Mouse (Mus musculus): Measurements from ENCODE around the gene Glyr1.

Gene Glyr1

GRCm38 (mm10) chr16:5012036-5013005, 37.3 kb downstream of the Glyr1 start:
- no peak for DNase-seq (ENCODE audit: low spot score in 2 of 2)

DNA sequence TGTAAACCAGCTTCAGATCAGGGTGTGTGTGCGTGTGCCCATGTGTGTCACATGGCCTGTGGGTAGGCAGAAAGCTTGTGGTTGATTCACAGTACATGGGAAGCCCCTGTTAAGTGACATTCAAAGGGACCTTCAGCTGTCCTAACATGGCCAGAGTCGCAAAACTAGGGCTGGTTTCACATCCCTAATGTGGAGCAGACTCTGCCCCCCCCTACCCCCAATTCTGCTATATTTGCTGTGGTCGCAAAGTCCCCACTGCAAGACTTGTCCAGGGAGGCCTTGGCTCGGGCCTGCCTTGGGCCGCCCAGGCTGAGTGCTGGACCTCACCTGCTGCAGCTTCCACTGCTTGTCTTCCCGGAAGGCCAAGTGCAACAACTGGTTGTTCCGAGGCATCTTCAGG, 38.4 kb downstream of the Glyr1 start:
- DNase-seq (ENCODE audit: low spot score in 2 of 2), result no peak

DNA sequence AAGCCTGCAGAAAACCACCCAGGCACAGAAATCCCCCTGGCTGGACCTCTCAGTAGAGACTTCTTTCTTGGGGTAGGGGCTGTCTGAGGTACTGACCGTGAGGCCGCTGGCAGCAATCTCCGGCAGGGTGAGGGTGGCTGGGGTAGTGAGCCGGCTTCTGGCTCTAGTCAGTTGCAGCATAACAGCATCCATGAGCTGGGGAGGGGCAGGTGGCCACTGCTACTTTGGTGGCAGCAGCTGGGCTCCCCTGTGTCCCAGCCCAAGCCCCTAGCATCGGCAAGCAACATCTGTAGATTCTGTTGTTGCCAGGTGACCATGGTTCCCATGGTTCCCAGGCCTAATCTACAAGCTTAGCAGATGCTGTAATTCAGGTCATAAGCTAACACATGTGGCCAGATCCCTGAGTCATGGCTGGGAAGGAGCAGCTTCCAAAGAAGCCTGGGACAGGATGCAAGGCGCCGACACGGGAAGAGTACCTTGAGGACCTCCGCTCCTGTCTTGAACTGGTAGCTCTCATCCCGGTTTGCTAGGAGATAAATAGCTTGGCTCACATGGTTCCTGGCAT, 39.2 kb downstream of the Glyr1 start:
- DNase-seq (ENCODE audit: low spot score in 2 of 2), result no peak

DNA sequence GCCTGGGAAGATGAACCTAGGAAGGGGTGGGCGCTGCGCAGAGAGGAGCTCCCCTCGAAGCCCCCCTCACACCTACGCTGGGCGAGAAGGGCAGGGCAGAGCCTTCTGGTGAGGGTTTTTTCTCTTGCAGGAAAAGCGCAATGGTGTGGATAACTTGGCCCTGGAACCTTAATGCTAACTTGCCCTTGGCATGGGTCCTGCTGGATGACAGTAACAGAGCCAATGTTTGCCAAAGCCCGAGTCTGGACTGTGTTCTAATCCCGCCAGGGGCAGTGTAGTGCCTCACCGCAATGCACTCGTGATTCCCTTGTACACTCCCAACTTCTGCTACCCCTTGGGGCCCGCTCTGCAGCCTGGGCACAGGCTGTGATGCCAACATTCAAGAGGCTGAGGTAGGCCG, 41.6 kb downstream of the Glyr1 start:
- DNase-seq (ENCODE audit: low spot score in 2 of 2), result no peak

DNA sequence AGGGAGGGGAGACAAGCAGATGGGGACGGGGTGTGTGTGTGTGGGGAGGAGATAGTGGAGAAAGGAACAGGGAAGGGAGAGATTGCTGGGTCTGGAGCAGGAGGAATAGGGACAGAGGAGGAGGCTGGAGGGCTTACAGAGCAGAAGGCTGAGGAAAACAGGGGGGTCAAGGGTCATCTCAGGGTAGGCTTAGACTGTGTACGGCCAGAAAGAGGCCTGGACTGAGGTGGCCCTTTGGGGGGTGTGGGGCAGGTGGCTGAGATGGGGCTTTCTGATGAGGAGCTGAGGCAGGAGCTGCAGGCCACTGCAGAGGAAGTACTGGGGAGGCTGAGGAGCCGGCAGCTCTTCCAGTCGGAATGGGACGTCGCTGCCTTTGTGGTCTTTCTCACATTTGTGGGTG, 42.2 kb downstream of the Glyr1 start:
- no peak for DNase-seq (ENCODE audit: low spot score in 2 of 2)

GRCm38 (mm10) chr16:5007067-5007466, 42.6 kb downstream of the Glyr1 start, which contains the start of gene Smim22:
Gene Smim22, plus strand, starts transcription at chr16:5007288.
- no peak for DNase-seq (ENCODE audit: low spot score in 2 of 2)

DNA sequence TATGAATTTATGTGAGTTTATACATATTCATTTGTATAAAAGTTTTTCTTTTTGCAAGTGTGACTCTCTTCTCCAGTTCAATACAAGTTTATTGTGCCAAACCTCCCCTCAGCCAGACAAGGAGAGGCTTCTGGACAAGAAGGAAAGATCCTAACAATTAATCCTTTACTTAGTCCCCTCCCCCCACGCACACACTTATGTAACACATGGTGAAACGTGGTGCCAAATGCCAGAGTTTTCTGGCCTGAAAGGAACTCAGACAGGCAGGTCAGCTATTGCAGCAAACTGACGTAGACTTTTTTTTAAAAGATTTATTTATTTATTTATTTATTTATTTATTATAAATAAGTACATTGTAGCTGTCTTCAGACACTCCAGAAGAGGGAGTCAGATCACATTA, 49.1 kb downstream of the Glyr1 start:
- DNase-seq (ENCODE audit: low spot score in 2 of 2), result no peak

DNA sequence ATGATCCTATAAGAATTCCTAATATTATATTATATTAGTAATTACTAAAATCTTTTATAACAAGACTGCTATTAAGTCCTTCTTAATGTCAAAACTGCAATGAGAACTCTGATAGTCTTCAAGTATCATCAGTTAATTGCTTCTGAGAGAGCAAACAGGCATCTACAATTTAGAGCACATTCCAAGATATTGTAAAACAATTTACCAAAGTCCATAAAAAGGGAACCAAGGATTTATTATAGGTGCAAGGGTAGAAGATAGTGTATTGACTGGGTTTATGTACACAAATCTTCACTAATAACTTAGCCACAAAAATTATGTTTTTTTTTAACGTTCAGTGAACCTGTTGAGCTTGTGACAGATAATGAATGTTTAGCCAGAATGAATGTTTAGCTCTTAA, 50.7 kb downstream of the Glyr1 start:
- no peak for DNase-seq (ENCODE audit: low spot score in 2 of 2)

GRCm38 (mm10) chr16:4997553-4997952, 52.1 kb downstream of the Glyr1 start, which contains the start of gene Sept12:
Gene Sept12, minus strand, starts transcription at chr16:4997852.
- no peak for DNase-seq (ENCODE audit: low spot score in 2 of 2)

GRCm38 (mm10) chr16:4993276-4993675, 56.4 kb downstream of the Glyr1 start:
- DNase-seq (ENCODE audit: low spot score in 2 of 2), result no peak

DNA sequence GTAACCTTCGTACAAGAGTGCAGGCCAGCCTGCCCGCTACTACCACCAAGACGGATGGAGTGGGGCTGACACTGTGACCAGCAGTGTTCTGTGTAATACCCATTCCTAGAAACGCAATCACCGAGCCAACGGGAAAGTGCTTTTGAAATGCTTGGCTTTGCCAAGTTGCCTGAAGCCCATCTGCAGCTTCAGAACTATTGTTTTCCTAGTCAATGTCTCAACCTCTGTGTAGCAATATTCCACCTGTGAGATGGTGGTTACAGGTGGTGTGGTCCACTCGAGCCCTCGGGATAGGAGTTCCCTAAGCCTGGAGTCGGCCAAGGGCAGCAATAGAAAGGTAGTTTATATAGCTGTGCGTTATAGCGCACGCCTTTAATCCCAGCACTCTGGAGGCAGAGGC, 64.9 kb downstream of the Glyr1 start:
- no peak for DNase-seq (ENCODE audit: low spot score in 2 of 2)

DNA sequence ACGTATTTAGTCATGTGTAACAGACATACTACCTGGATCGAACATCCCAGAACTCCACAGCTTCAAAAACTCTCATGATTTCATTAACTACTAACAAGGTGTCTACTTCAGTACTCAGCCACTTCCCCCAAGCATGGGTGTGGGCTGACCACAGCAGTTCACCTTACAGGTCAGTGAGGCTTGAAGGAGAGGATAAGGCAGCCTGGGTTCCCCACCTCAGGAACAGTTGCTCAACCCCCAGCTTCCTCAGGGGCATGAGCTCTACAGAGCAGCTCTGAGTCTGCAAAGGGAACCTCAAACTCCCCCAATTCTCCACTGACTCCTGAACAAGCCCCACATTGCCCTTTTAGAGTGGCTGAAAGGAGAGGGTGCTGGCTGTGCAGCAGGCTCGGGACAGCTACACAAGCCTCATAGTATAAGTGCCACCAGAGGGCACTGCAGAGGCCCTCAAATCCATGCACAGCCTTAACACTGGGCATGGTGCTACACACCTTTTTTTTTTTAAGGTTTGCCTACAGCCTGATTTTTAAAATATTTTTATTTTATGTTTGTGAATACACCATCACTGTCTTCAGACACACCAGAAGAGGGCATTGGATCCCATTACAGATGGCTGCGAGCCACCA, 69.8 kb downstream of the Glyr1 start:
- DNase-seq (ENCODE audit: low spot score in 2 of 2), result no peak

DNA sequence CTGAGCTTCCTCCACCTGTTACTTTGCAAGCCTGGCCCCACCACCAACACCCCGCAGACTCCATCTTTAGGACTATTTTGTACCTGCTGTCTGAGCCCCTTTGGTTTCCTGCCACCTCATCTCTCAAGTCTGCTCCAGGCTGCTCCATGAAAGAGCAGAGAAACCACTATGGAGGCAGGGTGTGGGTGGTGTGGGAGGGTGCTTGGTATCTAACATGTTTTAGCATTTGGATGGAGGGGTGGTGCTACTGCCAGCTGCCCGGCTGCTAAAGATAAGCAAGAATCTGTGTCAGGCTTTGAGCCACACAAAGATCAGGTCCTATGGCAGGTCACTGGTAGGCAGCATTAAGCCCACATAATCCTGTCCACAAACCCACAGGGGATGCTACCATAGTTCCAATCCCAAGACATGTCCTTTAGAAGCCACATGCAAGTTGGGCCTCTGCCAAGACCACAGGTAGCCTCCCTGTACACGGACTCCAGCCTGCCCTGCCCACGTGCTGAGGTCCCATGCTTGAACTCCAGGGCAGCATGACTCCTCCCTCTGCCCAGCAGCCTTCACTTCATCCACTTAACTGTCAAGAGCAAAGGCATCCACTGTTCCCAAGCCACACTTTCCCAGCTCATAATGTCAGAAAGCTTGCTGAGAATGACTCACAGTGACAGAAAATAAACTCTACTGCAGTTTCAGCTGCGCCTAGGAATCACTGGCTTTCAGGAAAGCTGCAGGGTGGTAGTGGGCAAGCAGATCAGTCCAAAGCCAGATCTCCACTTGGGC, 71.2 kb downstream of the Glyr1 start:
- DNase-seq (ENCODE audit: low spot score in 2 of 2), result peak in 1 of 2 experiments; percentile 47

DNA sequence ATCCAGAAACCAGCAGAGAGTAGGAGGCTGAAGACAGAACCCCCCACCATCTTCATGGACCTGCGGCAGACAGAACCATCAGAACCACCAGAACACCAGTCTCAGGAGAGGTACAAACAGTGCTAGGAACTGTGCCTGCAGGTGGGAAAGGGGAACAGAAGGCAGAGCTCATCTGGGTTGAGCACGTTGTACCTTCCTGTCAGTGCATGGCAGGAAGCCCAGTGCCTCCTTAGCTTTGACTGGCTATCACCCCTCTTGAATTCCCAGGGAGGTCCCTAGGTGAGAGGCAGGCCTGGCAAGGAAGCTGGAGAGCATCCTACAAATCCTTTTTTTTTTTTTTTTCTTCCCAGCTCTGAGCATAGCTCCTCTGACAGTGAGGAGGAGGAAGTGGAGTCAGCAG, 73.5 kb downstream of the Glyr1 start:
- DNase-seq (ENCODE audit: low spot score in 2 of 2), result peak in 1 of 2 experiments; percentile 52

DNA sequence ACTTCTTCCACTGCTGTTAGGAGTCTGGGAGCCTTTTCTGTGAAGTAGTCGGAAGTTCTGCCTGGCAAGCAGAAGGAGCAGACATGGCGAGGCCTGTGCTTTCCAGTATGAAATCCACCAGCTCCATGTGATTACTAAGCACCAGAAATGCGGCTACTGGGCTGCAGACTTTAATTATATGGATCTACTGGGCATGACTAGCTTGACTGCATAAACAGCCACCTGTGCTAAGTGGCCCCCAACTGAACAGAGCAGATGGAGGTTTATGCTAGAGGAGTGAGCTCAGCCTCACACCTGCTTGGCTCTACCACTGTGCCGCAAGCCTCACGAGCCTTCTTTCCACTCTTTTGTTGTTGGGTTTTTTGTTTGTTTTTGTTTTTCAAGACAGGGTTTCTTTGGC, 75.1 kb downstream of the Glyr1 start:
- no peak for DNase-seq (ENCODE audit: low spot score in 2 of 2)

GRCm38 (mm10) chr16:4971626-4972025, 78.0 kb downstream of the Glyr1 start:
- DNase-seq (ENCODE audit: low spot score in 2 of 2), result no peak

DNA sequence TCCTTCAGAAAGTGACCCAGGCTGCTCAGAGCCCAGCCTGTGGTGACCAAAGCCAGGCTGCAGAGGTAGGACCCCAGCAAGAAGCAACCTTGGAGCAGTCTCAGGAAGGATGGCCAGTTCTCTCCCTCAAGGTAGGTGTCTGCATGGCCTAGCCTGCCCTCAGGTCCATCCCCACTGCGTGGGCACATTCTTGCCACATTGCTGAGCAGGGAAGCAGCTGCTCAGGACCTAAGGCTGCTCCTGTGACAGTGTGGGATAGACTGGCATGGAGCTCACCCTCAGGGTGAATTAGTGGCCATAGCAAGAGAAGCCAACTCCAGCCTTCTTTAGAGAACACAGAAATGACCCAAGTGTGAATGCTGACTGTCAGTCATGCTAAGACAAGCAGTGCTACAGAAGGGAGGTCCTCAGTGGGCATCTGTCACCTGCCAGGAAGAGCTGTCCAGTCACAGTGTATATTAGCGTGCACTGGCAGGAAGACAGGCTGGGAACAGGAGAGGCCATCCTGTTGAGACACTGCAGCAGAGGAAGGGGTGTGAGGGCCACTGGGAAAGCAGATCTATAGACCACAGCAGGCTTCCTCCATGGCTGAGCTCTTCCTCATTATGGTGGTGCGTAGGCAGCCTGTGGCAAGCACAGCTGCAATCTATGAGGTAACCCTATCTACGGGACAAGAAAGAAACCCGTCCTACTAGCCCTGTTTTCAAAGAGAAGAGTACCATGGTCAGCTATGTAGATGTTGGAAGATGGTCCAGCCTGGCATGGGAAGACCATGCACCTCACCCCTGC, 80.4 kb downstream of the Glyr1 start:
- no peak for DNase-seq (ENCODE audit: low spot score in 2 of 2)

GRCm38 (mm10) chr16:4968426-4968825, 81.2 kb downstream of the Glyr1 start:
- no peak for DNase-seq (ENCODE audit: low spot score in 2 of 2)

DNA sequence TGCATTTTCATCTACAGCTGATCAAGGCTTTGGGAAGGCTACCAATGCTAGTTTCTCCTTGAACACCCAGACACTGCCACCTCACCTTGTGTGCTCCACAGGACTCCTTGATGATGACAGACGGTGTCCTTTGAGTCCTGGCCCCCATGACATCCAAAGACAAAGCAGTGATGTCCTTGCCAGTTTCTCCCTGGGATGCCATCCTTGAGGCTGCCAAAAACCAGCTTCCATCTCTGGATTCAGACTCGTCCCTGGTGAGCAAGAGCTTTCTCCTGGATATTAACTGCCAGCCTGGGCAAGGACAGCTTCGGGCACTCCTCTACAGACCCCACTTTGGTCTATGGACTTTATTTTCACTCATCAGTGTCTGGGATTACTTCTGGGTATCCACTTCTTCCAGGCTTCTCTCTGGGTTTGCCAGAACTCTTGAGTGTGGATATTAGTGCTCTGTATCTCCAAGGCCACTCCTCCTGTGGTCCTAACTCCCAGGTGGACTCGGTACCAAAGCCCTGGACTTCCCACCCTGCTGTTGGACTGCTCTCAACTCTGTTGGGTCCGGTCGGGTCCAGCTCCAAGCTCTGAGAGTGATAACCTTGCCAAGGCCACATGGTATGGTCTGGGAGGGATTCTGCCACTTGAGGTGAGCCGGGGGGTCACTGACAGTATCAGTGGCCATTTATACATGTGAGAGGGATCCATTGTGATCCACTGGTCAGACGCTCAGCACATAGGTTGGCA, 84.1 kb downstream of the Glyr1 start:
- DNase-seq (ENCODE audit: low spot score in 2 of 2), result no peak

DNA sequence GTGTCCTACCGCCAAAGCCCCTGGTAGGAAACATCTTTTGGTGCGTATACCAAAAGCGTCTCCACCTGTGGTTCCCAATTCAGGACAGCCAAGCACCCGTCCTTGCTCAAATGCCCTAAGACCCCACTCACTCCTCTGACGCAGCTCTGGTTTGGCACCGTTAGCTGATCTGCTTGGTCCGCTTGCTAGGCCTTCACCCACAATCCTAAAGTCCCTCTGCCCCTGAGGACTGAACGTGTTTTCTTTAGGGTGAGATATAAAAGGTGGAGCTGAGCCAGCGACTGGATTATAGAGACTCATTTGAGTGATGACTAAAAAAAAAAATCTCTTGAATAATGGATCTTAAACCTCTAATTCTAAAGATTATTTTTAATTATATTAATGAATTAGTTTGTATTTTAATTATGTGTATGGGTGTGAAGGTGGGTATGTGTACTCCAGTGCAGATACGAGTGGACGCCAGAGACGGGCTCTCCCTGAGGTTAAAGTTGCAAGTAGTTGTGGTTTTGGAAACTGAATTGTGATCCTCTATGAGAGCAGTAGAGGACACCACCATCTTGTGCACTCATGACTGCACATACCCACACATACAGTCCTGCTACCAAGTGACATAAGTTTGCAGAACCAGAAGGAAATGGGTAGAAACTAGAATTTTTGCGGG, 84.8 kb downstream of the Glyr1 start:
- no peak for DNase-seq (ENCODE audit: low spot score in 2 of 2)
